Mouse (Mus musculus) lung, postnatal 0 days (tissue): ENCODE results near the gene Ift122. TPM values are rescaled to one million over a fixed set of nuclear protein-coding genes. Genes with fewer than 3 reads are reported as not detected.

Experiments used
- ATAC-seq: fragments of 200-750 bp; cut with Nextera tagmentation; 2 replicates; pipeline ENCODE4 v1.8.0; 2017; ENCODE audit warnings: moderate library complexity
- DNase-seq: peaks from one replicate; pipeline ENCODE4 v3.0.0-alpha.2; 2016; ENCODE audit warnings: low spot score
- H3K27ac ChIP-seq: fragments of 300-500 bp; sonication (generic); 2 replicates; pipeline ENCODE4 v1.5.1; 2014; ENCODE audit warnings: antibody characterized with exemption, mild to moderate bottlenecking, low read length, mixed read lengths
- H3K27me3 ChIP-seq: fragments of 300-500 bp; sonication (generic); replicated peaks from 2 replicates; pipeline ENCODE4 v1.6.1; 2014; ENCODE audit warnings: low read length, mixed read lengths; ENCODE audit not compliant: insufficient read depth
- H3K36me3 ChIP-seq: fragments of 300-500 bp; sonication (generic); 2 replicates; pipeline ENCODE4 v1.6.1; 2014; ENCODE audit warnings: low read length, mixed read lengths; ENCODE audit not compliant: insufficient read depth
- H3K4me1 ChIP-seq: fragments of 300-500 bp; sonication (generic); 2 replicates; pipeline ENCODE4 v1.6.1; 2014; ENCODE audit warnings: antibody characterized with exemption, low read depth, low read length, mixed read lengths; ENCODE audit not compliant: insufficient read depth
- H3K4me2 ChIP-seq: fragments of 300-500 bp; sonication (generic); replicated peaks from 2 replicates; pipeline ENCODE4 v1.6.1; 2014; ENCODE audit warnings: low read depth, mild to moderate bottlenecking, low read length, moderate library complexity, mixed read lengths
- H3K4me3 ChIP-seq: fragments of 300-500 bp; sonication (generic); 2 replicates; pipeline ENCODE4 v1.5.1; 2014; ENCODE audit warnings: low read depth, low read length
- H3K9ac ChIP-seq: fragments of 300-500 bp; sonication (generic); replicated peaks from 2 replicates; pipeline ENCODE4 v1.6.1; 2014; ENCODE audit warnings: low read depth, mild to moderate bottlenecking
- H3K9me3 ChIP-seq: fragments of 300-500 bp; sonication (generic); 2 replicates; pipeline ENCODE4 v1.6.1; 2016; ENCODE audit warnings: low read length, mixed read lengths
- CTCF ChIP-seq: IDR thresholded peaks from 2 replicates; pipeline ENCODE4 v1.5.1; 2016; ENCODE audit warnings: antibody characterized with exemption, mild to moderate bottlenecking
- EP300 ChIP-seq: IDR thresholded peaks from 2 replicates; pipeline ENCODE4 v1.6.1; 2016; ENCODE audit warnings: antibody characterized with exemption, mild to moderate bottlenecking, control low read depth
- WGBS: fragments of 180-500 bp; shearing (Covaris S2); extraction: QIAGEN DNeasy Blood & Tissue Kit; methylation state at CpG from one replicate; pipeline ENCODE4 v1.1.7; 2014; 5-methylcytosine and 5-hydroxymethylcytosine counted together
- polyA plus RNA-seq: library from polyadenylated mRNA; unstranded; fragments of >200 nt; fragmentation: Nextera tagmentation; extraction: Ambion mirVana; gene quantifications from 2 replicates; pipeline ENCODE4 v1.2.1, GENCODE M21; 2015

Ift122 gene
- polyA plus RNA-seq, 1 experiment from 2014 or later = 8.3 TPM

GRCm38 (mm10) chr6:115906871-115907270 is 53.6 kb downstream of the Ift122 start:
- ATAC-seq = no peak
- TF ChIP-seq EP300 (no peak), CTCF (no peak)
- no peaks in the 10 kb centered on the region for H3K27me3 ChIP-seq
- H3K4me1 ChIP-seq = peaks cover 10% of the 10 kb centered on the region; the same call in 1 of the 2 replicates
- H3K4me3 ChIP-seq = no peak overlapping the region
- H3K9me3 ChIP-seq = no peaks in the 10 kb centered on the region
- no peak for DNase-seq
- no peak overlapping the region for H3K9ac ChIP-seq
- WGBS = 67% methylated on average over 2 of the region's 2 CpGs
- no peaks in the 10 kb centered on the region for H3K36me3 ChIP-seq
- H3K27ac ChIP-seq = no peak overlapping the region
- no peak overlapping the region for H3K4me2 ChIP-seq

DNA sequence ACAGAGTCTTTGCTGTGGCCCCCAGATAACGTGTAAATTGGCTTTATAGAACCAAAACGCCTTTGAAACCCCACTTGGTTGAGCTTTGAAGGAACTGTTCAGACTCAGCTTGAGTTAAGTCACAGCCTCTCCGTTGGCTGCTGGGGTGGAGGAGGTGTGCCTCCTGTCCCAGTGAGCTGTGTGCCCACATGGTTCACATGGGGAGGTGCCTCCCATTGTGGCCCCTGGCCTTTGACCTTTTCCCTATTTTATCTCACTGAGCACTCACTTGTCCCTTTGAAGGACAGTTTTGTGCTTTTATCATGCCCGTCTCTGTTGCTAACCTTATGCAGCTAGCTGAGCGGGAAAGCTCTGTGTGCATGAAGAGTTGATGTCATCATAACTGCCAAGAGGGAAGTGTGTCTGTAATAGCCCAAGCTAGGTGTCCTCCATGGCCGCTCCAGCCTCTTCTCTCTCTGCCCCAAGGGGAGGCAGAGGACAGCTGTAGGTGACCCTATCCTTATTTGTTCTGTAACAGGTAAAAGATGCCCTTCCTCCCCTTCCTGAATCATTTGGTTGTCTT is 55.2 kb downstream of the Ift122 start:
- H3K27ac ChIP-seq = no peak overlapping the region
- TF ChIP-seq CTCF (no peak), EP300 (no peak)
- WGBS = 37% methylated on average over 6 of the region's 6 CpGs
- no peak overlapping the region for H3K4me3 ChIP-seq
- no peaks in the 10 kb centered on the region for H3K9me3 ChIP-seq
- peaks cover 10% of the 10 kb centered on the region; the same call in 1 of the 2 replicates for H3K4me1 ChIP-seq
- no peak overlapping the region for H3K4me2 ChIP-seq
- H3K9ac ChIP-seq = no peak overlapping the region
- DNase-seq (no peak), ATAC-seq (no peak)
- H3K36me3 ChIP-seq = no peaks in the 10 kb centered on the region
- no peaks in the 10 kb centered on the region for H3K27me3 ChIP-seq

GRCm38 (mm10) chr6:115909052-115909451 is 55.8 kb downstream of the Ift122 start:
- H3K9me3 ChIP-seq = no peaks in the 10 kb centered on the region
- 69% methylated on average over 3 of the region's 3 CpGs for WGBS
- no peak overlapping the region for H3K4me2 ChIP-seq
- H3K9ac ChIP-seq = no peak overlapping the region
- H3K4me1 ChIP-seq = peaks cover 10% of the 10 kb centered on the region; the same call in 1 of the 2 replicates
- no peak for ATAC-seq
- no peak for DNase-seq
- no peaks in the 10 kb centered on the region for H3K36me3 ChIP-seq
- H3K4me3 ChIP-seq = no peak overlapping the region
- peak overlapping the region; percentile 55 for H3K27ac ChIP-seq
- no peaks in the 10 kb centered on the region for H3K27me3 ChIP-seq
- TF ChIP-seq CTCF (no peak), EP300 (no peak)

GRCm38 (mm10) chr6:115909940-115910339 is 56.7 kb downstream of the Ift122 start:
- no peak overlapping the region for H3K4me3 ChIP-seq
- H3K36me3 ChIP-seq = no peaks in the 10 kb centered on the region
- no peak overlapping the region for H3K4me2 ChIP-seq
- peak; percentile 89 for DNase-seq
- ATAC-seq = peak; percentile 95
- no peaks in the 10 kb centered on the region for H3K9me3 ChIP-seq
- H3K27me3 ChIP-seq = no peaks in the 10 kb centered on the region
- peaks cover 10% of the 10 kb centered on the region; the same call in 1 of the 2 replicates for H3K4me1 ChIP-seq
- 33% methylated on average over 8 of the region's 8 CpGs for WGBS
- TF ChIP-seq EP300 = peak; percentile 96
- peak; percentile 10; the same call in 1 of the 2 replicates for TF ChIP-seq CTCF
- no peak overlapping the region for H3K9ac ChIP-seq
- peak overlapping the region; percentile 74 for H3K27ac ChIP-seq

DNA sequence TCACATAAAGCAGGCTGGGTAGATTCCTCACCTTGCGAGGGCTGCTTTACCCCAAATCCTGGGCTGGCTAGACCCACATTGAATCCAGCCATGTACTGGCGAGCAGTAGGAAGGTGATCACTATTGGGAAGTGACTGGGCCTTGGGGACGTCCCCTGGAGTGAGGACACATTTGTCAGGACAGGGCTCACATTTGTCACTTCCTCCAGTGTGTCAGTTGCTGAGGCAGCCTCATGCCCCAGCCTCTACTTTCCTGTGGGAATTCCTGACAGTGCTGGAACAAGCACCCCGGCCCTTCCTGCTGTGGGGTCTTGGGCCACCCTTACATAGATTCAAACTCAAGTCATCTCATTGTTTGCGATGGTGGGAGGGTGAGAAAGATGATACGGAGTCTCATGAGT is 58.5 kb downstream of the Ift122 start:
- Histone ChIP-seq H3K27ac (no peak overlapping the region), H3K4me3 (no peak overlapping the region), H3K9ac (no peak overlapping the region), H3K36me3 (no peaks in the 10 kb centered on the region), H3K27me3 (no peaks in the 10 kb centered on the region), H3K9me3 (no peaks in the 10 kb centered on the region), H3K4me1 (peaks cover 2% of the 10 kb centered on the region; the same call in 1 of the 2 replicates), H3K4me2 (no peak overlapping the region)
- TF ChIP-seq EP300 (no peak), CTCF (no peak)
- DNase-seq = no peak
- ATAC-seq = no peak
- WGBS = 62% methylated on average over 6 of the region's 6 CpGs

- no peak overlapping the region for H3K27ac ChIP-seq
- no peak for DNase-seq
- H3K9ac ChIP-seq = no peak overlapping the region
- no peak overlapping the region for H3K4me3 ChIP-seq
- H3K4me2 ChIP-seq = no peak overlapping the region
- H3K4me1 ChIP-seq = peaks cover 2% of the 10 kb centered on the region; the same call in 1 of the 2 replicates
- H3K36me3 ChIP-seq = no peaks in the 10 kb centered on the region
- no peak for ATAC-seq
- TF ChIP-seq CTCF = no peak
- no peak for TF ChIP-seq EP300
- H3K9me3 ChIP-seq = no peaks in the 10 kb centered on the region
- no peaks in the 10 kb centered on the region for H3K27me3 ChIP-seq
- 82% methylated on average over 10 of the region's 10 CpGs for WGBS
These were observed 60.2 kb downstream of the Ift122 start for GRCm38 (mm10) chr6:115913482-115913881.
